Mouse (Mus musculus): ENCODE measurements at regions not wholly inside any gene's neighbourhood (a gene's known extent, or its start where the extent isn't known, plus 50 kb on each side); places are given as distances from the start of the nearest gene placed in this dataset.

- Histone ChIP-seq H3K4me2 (ENCODE audit: low read depth, low read length) (no peak overlapping the region), H3K4me1 (ENCODE audit: control insufficient read depth, insufficient read depth) (no peaks in the 10 kb centered on the region), H3K27ac (ENCODE audit: low read depth) (no peak overlapping the region), H3K9ac (replicated peaks; ENCODE audit: low read depth, low read length) (no peak overlapping the region), H3K36me3 (replicated peaks; ENCODE audit: control insufficient read depth, insufficient read depth, low read length) (no peaks in the 10 kb centered on the region), H3K9me3 (replicated peaks; ENCODE audit: control insufficient read depth, low read length) (no peaks in the 10 kb centered on the region), H3K27me3 (ENCODE audit: control insufficient read depth, insufficient read depth, low read length) (no peaks in the 10 kb centered on the region), H3K4me3 (ENCODE audit: low read depth, low read length) (no peak overlapping the region)
- DNase-seq (ENCODE audit: low spot score) (no peak), ATAC-seq (ENCODE audit: insufficient read depth, low read depth) (no peak)
- no peak for TF ChIP-seq CTCF (IDR thresholded peaks at IDR 0.05; ENCODE audit: low read depth)
- TF ChIP-seq EP300 (IDR thresholded peaks at IDR 0.05; ENCODE audit: low read depth), result no peak
- WGBS, result 80% methylated on average over 5 of the region's 5 CpGs
These were observed 115.3 kb downstream of the Cenpw start for GRCm38 (mm10) chr10:30085059-30085458.

DNA sequence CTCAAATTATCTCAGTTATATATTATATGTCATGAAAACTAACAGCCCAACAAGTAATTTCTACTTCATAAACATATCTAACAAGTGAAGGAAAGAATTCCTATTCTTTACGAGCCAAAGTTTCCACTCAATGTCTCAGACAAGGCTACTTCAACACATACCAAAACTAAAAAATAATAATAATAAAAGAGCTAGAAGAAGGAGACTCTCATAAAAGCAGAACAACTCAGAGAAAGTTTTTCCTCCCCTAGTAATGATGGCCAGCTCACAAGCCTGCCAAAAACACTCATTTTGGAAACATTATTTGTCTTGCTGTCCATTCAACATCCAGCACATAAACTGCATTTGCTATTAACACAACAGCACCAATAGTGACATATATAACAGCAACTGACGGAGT is 133.7 kb downstream of the Cenpw start:
- Histone ChIP-seq H3K4me2 (ENCODE audit: low read depth, low read length) (no peak overlapping the region), H3K4me1 (ENCODE audit: control insufficient read depth, insufficient read depth) (no peaks in the 10 kb centered on the region), H3K27me3 (ENCODE audit: control insufficient read depth, insufficient read depth, low read length) (no peaks in the 10 kb centered on the region), H3K9ac (replicated peaks; ENCODE audit: low read depth, low read length) (no peak overlapping the region), H3K4me3 (ENCODE audit: low read depth, low read length) (no peak overlapping the region), H3K27ac (ENCODE audit: low read depth) (no peak overlapping the region), H3K9me3 (replicated peaks; ENCODE audit: control insufficient read depth, low read length) (no peaks in the 10 kb centered on the region), H3K36me3 (replicated peaks; ENCODE audit: control insufficient read depth, insufficient read depth, low read length) (no peaks in the 10 kb centered on the region)
- DNase-seq (ENCODE audit: low spot score), result no peak
- WGBS, result 58% methylated on average over 2 of the region's 2 CpGs
- no peak for ATAC-seq (ENCODE audit: insufficient read depth, low read depth)
- no peak for TF ChIP-seq CTCF (IDR thresholded peaks at IDR 0.05; ENCODE audit: low read depth)
- TF ChIP-seq EP300 (IDR thresholded peaks at IDR 0.05; ENCODE audit: low read depth), result no peak

DNA sequence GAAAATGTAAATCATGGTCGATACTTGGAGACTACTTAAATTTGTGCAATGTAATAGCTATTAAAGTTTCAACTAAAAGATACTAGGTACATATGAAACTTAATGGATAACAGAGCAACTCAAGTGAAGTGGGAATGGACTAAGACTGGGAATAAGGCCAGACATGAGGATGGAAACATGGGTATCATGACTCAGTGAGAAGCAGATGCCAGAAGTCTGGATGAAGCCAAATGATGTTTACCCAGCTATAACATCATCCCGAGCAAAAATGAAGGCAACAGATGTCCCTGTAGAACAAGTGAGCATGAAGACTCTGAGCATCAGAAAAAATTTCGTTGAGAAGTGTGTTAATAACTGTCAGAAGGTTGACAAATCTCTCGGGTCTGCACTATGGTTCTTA is 169.7 kb downstream of the Cenpw start:
- no peak for ATAC-seq (ENCODE audit: insufficient read depth, low read depth)
- Histone ChIP-seq H3K4me2 (ENCODE audit: low read depth, low read length) (no peak overlapping the region), H3K4me1 (ENCODE audit: control insufficient read depth, insufficient read depth) (no peaks in the 10 kb centered on the region), H3K27me3 (ENCODE audit: control insufficient read depth, insufficient read depth, low read length) (no peaks in the 10 kb centered on the region), H3K9me3 (replicated peaks; ENCODE audit: control insufficient read depth, low read length) (no peaks in the 10 kb centered on the region), H3K27ac (ENCODE audit: low read depth) (no peak overlapping the region), H3K36me3 (replicated peaks; ENCODE audit: control insufficient read depth, insufficient read depth, low read length) (no peaks in the 10 kb centered on the region), H3K9ac (replicated peaks; ENCODE audit: low read depth, low read length) (no peak overlapping the region), H3K4me3 (ENCODE audit: low read depth, low read length) (no peak overlapping the region)
- TF ChIP-seq CTCF (IDR thresholded peaks at IDR 0.05; ENCODE audit: low read depth), result no peak
- no peak for TF ChIP-seq EP300 (IDR thresholded peaks at IDR 0.05; ENCODE audit: low read depth)
- 53% methylated on average over 4 of the region's 4 CpGs for WGBS
- DNase-seq (ENCODE audit: low spot score), result no peak

DNA sequence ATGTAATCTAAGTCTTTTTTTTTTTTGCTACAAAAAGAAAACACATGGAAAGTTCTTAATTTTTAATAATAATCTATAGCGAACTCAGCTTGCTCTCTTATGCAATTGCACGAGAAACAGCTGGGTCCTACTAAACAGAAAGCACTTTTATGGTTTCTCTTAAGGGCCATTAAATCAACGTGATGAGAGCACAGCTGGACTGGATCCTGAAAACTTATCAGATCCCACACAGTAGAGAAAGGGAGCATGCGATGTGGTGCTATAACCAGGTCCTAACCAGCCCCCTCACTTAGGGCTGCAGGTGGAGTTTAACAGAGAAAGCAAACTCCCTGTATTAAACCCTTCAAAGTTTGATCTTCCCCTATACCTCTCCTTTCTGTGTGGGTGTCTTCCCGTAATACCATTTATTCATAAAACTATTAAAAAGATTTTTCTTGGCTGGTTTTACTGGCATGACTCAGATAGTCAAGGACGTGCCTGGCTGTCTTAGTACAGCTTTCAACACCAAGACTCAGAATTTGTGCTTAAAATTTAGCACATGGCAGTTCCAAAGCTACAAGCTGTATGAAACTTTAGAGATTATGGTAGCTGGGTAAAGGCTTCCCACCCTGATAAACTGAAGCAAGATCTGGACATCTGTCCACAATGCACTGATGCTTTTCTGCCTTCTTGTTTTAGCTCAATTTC is 197.3 kb downstream of the Cenpw start:
- TF ChIP-seq EP300 (IDR thresholded peaks at IDR 0.05; ENCODE audit: low read depth) (no peak), CTCF (IDR thresholded peaks at IDR 0.05; ENCODE audit: low read depth) (no peak)
- no peaks in the 10 kb centered on the region for H3K4me1 ChIP-seq (ENCODE audit: control insufficient read depth, insufficient read depth)
- H3K27ac ChIP-seq (ENCODE audit: low read depth), result no peak overlapping the region
- H3K4me2 ChIP-seq (ENCODE audit: low read depth, low read length), result no peak overlapping the region
- no peak for ATAC-seq (ENCODE audit: insufficient read depth, low read depth)
- WGBS, result 58% methylated on average over 6 of the region's 6 CpGs
- no peaks in the 10 kb centered on the region for H3K27me3 ChIP-seq (ENCODE audit: control insufficient read depth, insufficient read depth, low read length)
- H3K4me3 ChIP-seq (ENCODE audit: low read depth, low read length), result no peak overlapping the region
- no peaks in the 10 kb centered on the region for H3K36me3 ChIP-seq (replicated peaks; ENCODE audit: control insufficient read depth, insufficient read depth, low read length)
- peak; percentile 13 for DNase-seq (ENCODE audit: low spot score)
- no peaks in the 10 kb centered on the region for H3K9me3 ChIP-seq (replicated peaks; ENCODE audit: control insufficient read depth, low read length)
- H3K9ac ChIP-seq (replicated peaks; ENCODE audit: low read depth, low read length), result no peak overlapping the region

GRCm38 (mm10) chr10:30000836-30001235 is 199.5 kb downstream of the Cenpw start:
- H3K4me2 ChIP-seq (ENCODE audit: low read depth, low read length), result no peak overlapping the region
- no peak for TF ChIP-seq EP300 (IDR thresholded peaks at IDR 0.05; ENCODE audit: low read depth)
- TF ChIP-seq CTCF (IDR thresholded peaks at IDR 0.05; ENCODE audit: low read depth), result no peak
- 72% methylated on average over 2 of the region's 2 CpGs for WGBS
- ATAC-seq (ENCODE audit: insufficient read depth, low read depth) (no peak), DNase-seq (ENCODE audit: low spot score) (no peak)
- H3K4me1 ChIP-seq (ENCODE audit: control insufficient read depth, insufficient read depth), result no peaks in the 10 kb centered on the region
- H3K9me3 ChIP-seq (replicated peaks; ENCODE audit: control insufficient read depth, low read length), result no peaks in the 10 kb centered on the region
- H3K36me3 ChIP-seq (replicated peaks; ENCODE audit: control insufficient read depth, insufficient read depth, low read length), result no peaks in the 10 kb centered on the region
- no peak overlapping the region for H3K27ac ChIP-seq (ENCODE audit: low read depth)
- no peak overlapping the region for H3K9ac ChIP-seq (replicated peaks; ENCODE audit: low read depth, low read length)
- no peak overlapping the region for H3K4me3 ChIP-seq (ENCODE audit: low read depth, low read length)
- no peaks in the 10 kb centered on the region for H3K27me3 ChIP-seq (ENCODE audit: control insufficient read depth, insufficient read depth, low read length)

DNA sequence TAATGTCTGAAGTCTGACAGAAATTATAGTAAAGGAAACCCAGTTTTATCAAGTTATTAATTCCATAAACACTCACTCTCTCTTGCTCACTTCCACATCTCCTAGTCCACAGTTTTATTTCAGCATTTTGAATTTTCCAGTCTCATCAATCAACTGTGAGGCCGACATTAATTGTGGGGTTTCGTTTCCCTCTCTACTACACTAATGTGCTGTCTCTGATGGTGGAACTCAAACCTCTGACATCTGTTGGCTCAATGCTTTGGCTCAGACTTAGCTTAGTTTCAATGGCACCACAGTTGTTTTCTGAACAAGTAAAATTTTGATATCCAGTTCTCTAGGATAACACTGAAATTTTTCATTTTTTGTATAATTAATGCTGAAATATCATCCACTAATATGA is 218.8 kb downstream of the Cenpw start:
- 64% methylated on average over 2 of the region's 2 CpGs for WGBS
- Histone ChIP-seq H3K9me3 (replicated peaks; ENCODE audit: control insufficient read depth, low read length) (no peaks in the 10 kb centered on the region), H3K27ac (ENCODE audit: low read depth) (no peak overlapping the region), H3K4me2 (ENCODE audit: low read depth, low read length) (no peak overlapping the region), H3K36me3 (replicated peaks; ENCODE audit: control insufficient read depth, insufficient read depth, low read length) (no peaks in the 10 kb centered on the region), H3K9ac (replicated peaks; ENCODE audit: low read depth, low read length) (no peak overlapping the region), H3K4me1 (ENCODE audit: control insufficient read depth, insufficient read depth) (no peaks in the 10 kb centered on the region), H3K27me3 (ENCODE audit: control insufficient read depth, insufficient read depth, low read length) (no peaks in the 10 kb centered on the region), H3K4me3 (ENCODE audit: low read depth, low read length) (no peak overlapping the region)
- DNase-seq (ENCODE audit: low spot score), result no peak
- no peak for TF ChIP-seq EP300 (IDR thresholded peaks at IDR 0.05; ENCODE audit: low read depth)
- ATAC-seq (ENCODE audit: insufficient read depth, low read depth), result no peak

All from heart, postnatal 0 days (tissue).